Mouse (Mus musculus) MEL (cell line): Measurements from ENCODE around the gene Col19a1. TPM values are rescaled to one million over a fixed set of nuclear protein-coding genes. Genes with fewer than 3 reads are reported as not detected.

Experiments
- DNase-seq: peaks from one replicate; pipeline ENCODE4 v3.0.0; 2011; ENCODE audit warnings: low read depth, low spot score
- H3K27ac ChIP-seq: 2 replicates; pipeline ENCODE4 v1.5.1; 2012; ENCODE audit warnings: low read depth, mild to moderate bottlenecking, control low read depth, low read length, moderate library complexity; ENCODE audit not compliant: control insufficient read depth
- H3K27me3 ChIP-seq, 2 experiments: fragments of 150-350 bp in 1 of 2; sonication (generic) in 1 of 2; 2 replicates each; pipeline ENCODE4 v1.6.1; 2012; ENCODE audit warnings: low read length in 2 of 2, mild to moderate bottlenecking in 2 of 2, improper control_type of control experiment in 1 of 2, moderate library complexity in 1 of 2; ENCODE audit not compliant: insufficient read depth in 2 of 2, control insufficient read depth in 1 of 2
- H3K36me3 ChIP-seq, 2 experiments: 2 replicates each; pipeline ENCODE4 v1.6.1; 2012 to 2014; ENCODE audit warnings: low read length in 2 of 2, improper control_type of control experiment in 1 of 2, inconsistent platforms in 1 of 2, mild to moderate bottlenecking in 1 of 2; ENCODE audit not compliant: insufficient read depth in 2 of 2, control insufficient read depth in 1 of 2
- H3K4me1 ChIP-seq, 2 experiments: fragments of 150-350 bp in 1 of 2; sonication (generic) in 1 of 2; 2 replicates each; pipeline ENCODE4 v1.6.1; 2012; ENCODE audit warnings: low read length in 2 of 2, improper control_type of control experiment in 1 of 2, mild to moderate bottlenecking in 1 of 2; ENCODE audit not compliant: insufficient read depth in 2 of 2, control insufficient read depth in 1 of 2
- H3K4me3 ChIP-seq, 2 experiments: fragments of 150-350 bp in 1 of 2; sonication (generic) in 1 of 2; 2 replicates each; pipeline ENCODE4 v1.5.1; 2012; ENCODE audit warnings: low read depth in 2 of 2, low read length in 2 of 2, mild to moderate bottlenecking in 2 of 2, moderate library complexity in 2 of 2, control low read depth in 1 of 2, improper control_type of control experiment in 1 of 2; ENCODE audit not compliant: control insufficient read depth in 1 of 2, insufficient read depth in 1 of 2
- H3K79me2 ChIP-seq: 2 replicates; pipeline ENCODE4 v1.6.1; 2012; ENCODE audit warnings: mild to moderate bottlenecking, low read length, moderate library complexity; ENCODE audit not compliant: control insufficient read depth, poor library complexity, insufficient read depth
- H3K9ac ChIP-seq: 2 replicates; pipeline ENCODE4 v1.6.1; 2012; ENCODE audit warnings: low read depth, mild to moderate bottlenecking, control low read depth, low read length, moderate library complexity; ENCODE audit not compliant: control insufficient read depth, poor library complexity, severe bottlenecking
- H3K9me3 ChIP-seq: fragments of 150-350 bp; sonication (generic); replicated peaks from 2 replicates; pipeline ENCODE4 v1.6.1; 2012; ENCODE audit warnings: mild to moderate bottlenecking, low read length, improper control_type of control experiment, moderate library complexity; ENCODE audit not compliant: insufficient read depth
- BHLHE40 ChIP-seq: IDR thresholded peaks from 2 replicates; pipeline ENCODE4 v1.6.1; 2012; ENCODE audit warnings: low read depth, mild to moderate bottlenecking, inconsistent platforms, low read length, improper control_type of control experiment, borderline replicate concordance
- CHD1 ChIP-seq: IDR thresholded peaks from 2 replicates; pipeline ENCODE4 v1.6.1; 2012; ENCODE audit warnings: low read depth, mild to moderate bottlenecking, inconsistent platforms, low read length, improper control_type of control experiment
- CHD2 ChIP-seq: IDR thresholded peaks from 2 replicates; pipeline ENCODE4 v1.6.1; 2011; ENCODE audit warnings: low read length, improper control_type of control experiment
- E2F4 ChIP-seq: IDR thresholded peaks from 2 replicates; pipeline ENCODE4 v1.6.1; 2011; ENCODE audit warnings: low read depth, low read length, improper control_type of control experiment, borderline replicate concordance
- ELF1 ChIP-seq: IDR thresholded peaks from 2 replicates; pipeline ENCODE4 v1.6.1; 2014; ENCODE audit warnings: low read depth, mild to moderate bottlenecking, inconsistent platforms, low read length, improper control_type of control experiment, moderate library complexity
- EP300 ChIP-seq, 2 experiments: IDR thresholded peaks; 2 replicates each; pipeline ENCODE4 v1.6.1; 2011; ENCODE audit warnings: improper control_type of control experiment in 2 of 2, low read length in 2 of 2, low read depth in 1 of 2, mild to moderate bottlenecking in 1 of 2
- ETS1 ChIP-seq: IDR thresholded peaks from 2 replicates; pipeline ENCODE4 v1.6.1; 2012; ENCODE audit warnings: low read depth, mild to moderate bottlenecking, inconsistent platforms, low read length, improper control_type of control experiment, moderate library complexity
- GABPA ChIP-seq: IDR thresholded peaks from 2 replicates; pipeline ENCODE4 v1.6.1; 2012; ENCODE audit warnings: low read depth, mild to moderate bottlenecking, inconsistent platforms, low read length, improper control_type of control experiment, moderate library complexity
- HCFC1 ChIP-seq: IDR thresholded peaks from 2 replicates; pipeline ENCODE4 v1.6.1; 2012; ENCODE audit warnings: low read depth, mild to moderate bottlenecking, inconsistent platforms, low read length, improper control_type of control experiment, moderate library complexity
- JUND ChIP-seq: IDR thresholded peaks from 2 replicates; pipeline ENCODE4 v1.6.1; 2011; ENCODE audit warnings: low read depth, mild to moderate bottlenecking, improper control_type of control experiment, low read length
- MAX ChIP-seq: IDR thresholded peaks from 2 replicates; pipeline ENCODE4 v1.6.1; 2011; ENCODE audit warnings: low read length, improper control_type of control experiment
- MAZ ChIP-seq: IDR thresholded peaks from 2 replicates; pipeline ENCODE4 v1.6.1; 2012; ENCODE audit warnings: low read depth, mild to moderate bottlenecking, inconsistent platforms, low read length, improper control_type of control experiment
- MEF2A ChIP-seq: IDR thresholded peaks from 2 replicates; pipeline ENCODE4 v1.6.1; 2014; ENCODE audit warnings: low read depth, mild to moderate bottlenecking, inconsistent platforms, low read length, improper control_type of control experiment; ENCODE audit not compliant: poor library complexity, insufficient replicate concordance, severe bottlenecking; ENCODE audit errors: extremely low read depth
- MXI1 ChIP-seq: IDR thresholded peaks from 2 replicates; pipeline ENCODE4 v1.6.1; 2011; ENCODE audit warnings: mild to moderate bottlenecking, low read depth, low read length, improper control_type of control experiment
- MYB ChIP-seq: IDR thresholded peaks from 2 replicates; pipeline ENCODE4 v1.6.1; 2011; ENCODE audit warnings: mild to moderate bottlenecking, low read depth, low read length, improper control_type of control experiment
- NELFE ChIP-seq: IDR thresholded peaks from 2 replicates; pipeline ENCODE4 v1.6.1; 2011; ENCODE audit warnings: low read depth, low read length, improper control_type of control experiment
- POLR2A ChIP-seq, 2 experiments: IDR thresholded peaks; 2 replicates each; pipeline ENCODE4 v1.6.1; 2011 to 2012; ENCODE audit warnings: low read length in 2 of 2, mild to moderate bottlenecking in 2 of 2, control low read depth in 1 of 2, improper control_type of control experiment in 1 of 2, low read depth in 1 of 2, moderate library complexity in 1 of 2; ENCODE audit not compliant: control insufficient read depth in 1 of 2, insufficient read depth in 1 of 2, poor library complexity in 1 of 2
- POLR2AphosphoS5 ChIP-seq: IDR thresholded peaks from 2 replicates; pipeline ENCODE4 v1.6.1; 2012; ENCODE audit warnings: low read depth, borderline replicate concordance, mild to moderate bottlenecking, inconsistent platforms, low read length, moderate library complexity, mixed read lengths
- RAD21 ChIP-seq: IDR thresholded peaks from 2 replicates; pipeline ENCODE4 v1.6.1; 2011; ENCODE audit warnings: mild to moderate bottlenecking, low read depth, low read length, improper control_type of control experiment
- SIN3A ChIP-seq: IDR thresholded peaks from 2 replicates; pipeline ENCODE4 v1.6.1; 2012; ENCODE audit warnings: low read length, improper control_type of control experiment, inconsistent platforms
- SMC3 ChIP-seq: IDR thresholded peaks from 2 replicates; pipeline ENCODE4 v1.6.1; 2011; ENCODE audit warnings: low read depth, low read length, improper control_type of control experiment
- ZKSCAN1 ChIP-seq: IDR thresholded peaks from 2 replicates; pipeline ENCODE4 v1.6.1; 2012; ENCODE audit warnings: low read depth, mild to moderate bottlenecking, inconsistent platforms, low read length, improper control_type of control experiment, moderate library complexity
- polyA plus RNA-seq, 2 experiments: library from polyadenylated mRNA; stranded (reverse) in 1 of 2; unstranded in 1 of 2; fragments of >175 nt in 1 of 2; fragments of >200 nt in 1 of 2; gene quantifications; 2 replicates each; pipeline versions ENCODE4 v1.2.1 to v1.2.4; 2012; ENCODE audit warnings: low replicate concordance in 2 of 2, low read depth in 1 of 2; ENCODE audit not compliant: insufficient read length in 2 of 2, insufficient read depth in 1 of 2, missing spikeins in 1 of 2
- total RNA-seq: library from RNA; depleted of rRNA; stranded (reverse); fragments of 300-350 nt; gene quantifications from 2 replicates; pipeline ENCODE4 v1.2.3, GENCODE M21; 2012

Gene Col19a1
- total and polyA plus RNA-seq, 3 experiments, result not detected

GRCm38 (mm10) chr1:24244931-24245330 is 342.3 kb downstream of the Col19a1 start:
- no peaks in the 10 kb centered on the region for H3K9me3 ChIP-seq
- no peaks in the 10 kb centered on the region for H3K4me1 ChIP-seq
- no peaks in the 10 kb centered on the region for H3K36me3 ChIP-seq
- H3K4me3 ChIP-seq, result no peak overlapping the region
- no peak overlapping the region for H3K27ac ChIP-seq
- DNase-seq, result no peak
- no peak overlapping the region for H3K9ac ChIP-seq
- H3K27me3 ChIP-seq, result no peaks in the 10 kb centered on the region; a peak in 1 of 4 replicates
- H3K79me2 ChIP-seq, result no peaks in the 10 kb centered on the region
- TF ChIP-seq MYB, result no peak
- no peak for TF ChIP-seq CHD1
- TF ChIP-seq ELF1, result no peak
- no peak for TF ChIP-seq MAX
- no peak for TF ChIP-seq RAD21
- no peak for TF ChIP-seq EP300 (IDR thresholded peaks at IDR 0.05; ENCODE audit: low read depth in 1 of 2, low read length in 2 of 2)
- no peak for TF ChIP-seq MXI1
- TF ChIP-seq BHLHE40, result no peak
- no peak for TF ChIP-seq NELFE
- no peak for TF ChIP-seq HCFC1
- no peak for TF ChIP-seq POLR2A (IDR thresholded peaks at IDR 0.05; ENCODE audit: control insufficient read depth in 1 of 2, insufficient read depth in 1 of 2, low read depth in 1 of 2, low read length in 2 of 2, poor library complexity in 1 of 2)
- no peak for TF ChIP-seq POLR2AphosphoS5

DNA sequence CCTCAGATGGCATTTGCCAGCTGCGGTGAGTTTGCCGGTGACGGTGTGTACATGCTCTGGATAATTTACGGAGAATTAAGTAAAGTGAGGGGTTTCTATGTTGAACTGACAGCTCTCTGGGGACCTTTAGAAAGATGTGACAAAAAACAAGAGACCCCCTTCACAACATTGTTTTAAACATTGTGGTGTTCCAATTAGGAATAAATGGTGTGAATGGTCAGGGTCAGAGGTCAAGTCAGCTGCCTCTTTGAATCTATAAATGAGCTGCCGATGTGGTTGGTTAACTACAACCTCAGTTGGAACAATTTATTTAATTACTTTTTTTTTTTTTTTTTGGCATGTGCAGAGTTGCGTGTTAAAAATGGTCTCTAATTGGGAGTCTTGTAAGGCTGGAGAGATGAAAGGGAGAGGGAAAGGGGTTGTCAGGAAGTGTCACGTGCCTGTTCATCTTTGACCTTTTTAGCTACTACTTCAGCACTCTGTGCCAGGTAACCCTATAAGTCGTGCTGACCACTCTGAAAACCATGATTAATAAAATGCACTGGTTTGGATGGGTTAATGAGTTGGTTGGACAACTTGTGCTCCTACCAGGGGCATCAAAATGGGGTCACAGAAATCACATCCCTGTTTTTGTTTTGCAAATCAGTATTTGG is 347.1 kb downstream of the Col19a1 start:
- TF ChIP-seq MXI1 (no peak), BHLHE40 (no peak), ZKSCAN1 (no peak), POLR2AphosphoS5 (no peak), MAZ (no peak), RAD21 (no peak), POLR2A (IDR thresholded peaks at IDR 0.05; ENCODE audit: control insufficient read depth in 1 of 2, insufficient read depth in 1 of 2, low read depth in 1 of 2, low read length in 2 of 2, poor library complexity in 1 of 2) (no peak), E2F4 (no peak), JUND (no peak), SIN3A (no peak), EP300 (IDR thresholded peaks at IDR 0.05; ENCODE audit: low read depth in 1 of 2, low read length in 2 of 2) (no peak), ETS1 (no peak), MEF2A (no peak), CHD2 (no peak), GABPA (no peak), SMC3 (no peak)

More for the DNA sequence above, 347.1 kb downstream of the Col19a1 start:
- H3K79me2 ChIP-seq, result no peaks in the 10 kb centered on the region
- DNase-seq, result no peak
- no peaks in the 10 kb centered on the region for H3K36me3 ChIP-seq
- no peak overlapping the region for H3K27ac ChIP-seq
- no peak overlapping the region for H3K9ac ChIP-seq
- no peak overlapping the region for H3K4me3 ChIP-seq
- H3K27me3 ChIP-seq, result no peaks in the 10 kb centered on the region; a peak in 1 of 4 replicates
- H3K9me3 ChIP-seq, result no peaks in the 10 kb centered on the region
- no peaks in the 10 kb centered on the region for H3K4me1 ChIP-seq
